Mouse (Mus musculus) stomach, embryonic 16.5 days (tissue): ENCODE results near the gene Gnat3. TPM values are rescaled to one million over a fixed set of nuclear protein-coding genes. Genes with fewer than 3 reads are reported as not detected.
"Not testable (repeated sequence)": the region's sequence is repeated elsewhere in the genome, so short reads cannot be mapped to it uniquely, and the experiment has no call there.

ENCODE experiments used
- ATAC-seq: fragments of 200-750 bp; cut with Nextera tagmentation; 2 replicates; pipeline ENCODE4 v1.8.0; 2017; ENCODE audit warnings: moderate number of reproducible peaks, moderate TSS enrichment; ENCODE audit not compliant: insufficient read depth, low FRiP score
- H3K27ac ChIP-seq: fragments of 300-500 bp; sonication (generic); 2 replicates; pipeline ENCODE4 v1.5.1; 2014; ENCODE audit warnings: low read length
- H3K27me3 ChIP-seq: fragments of 300-500 bp; sonication (generic); 2 replicates; pipeline ENCODE4 v1.6.1; 2014; ENCODE audit warnings: low read length, control low read depth, mixed read lengths; ENCODE audit not compliant: control insufficient read depth, insufficient read depth
- H3K36me3 ChIP-seq: fragments of 300-500 bp; sonication (generic); 2 replicates; pipeline ENCODE4 v1.6.1; 2014; ENCODE audit warnings: low read length; ENCODE audit not compliant: control insufficient read depth, insufficient read depth
- H3K4me1 ChIP-seq: fragments of 300-500 bp; sonication (generic); 2 replicates; pipeline ENCODE4 v1.6.1; 2014; ENCODE audit warnings: low read length, control low read depth, mixed read lengths; ENCODE audit not compliant: control insufficient read depth, insufficient read depth
- H3K4me2 ChIP-seq: fragments of 300-500 bp; sonication (generic); 2 replicates; pipeline ENCODE4 v1.6.1; 2014; ENCODE audit warnings: low read depth, low read length, mixed read lengths
- H3K4me3 ChIP-seq: fragments of 300-500 bp; sonication (generic); replicated peaks from 2 replicates; pipeline ENCODE4 v1.5.1; 2014; ENCODE audit warnings: mild to moderate bottlenecking, low read length
- H3K9ac ChIP-seq: fragments of 300-500 bp; sonication (generic); 2 replicates; pipeline ENCODE4 v1.6.1; 2014; ENCODE audit warnings: low read length
- H3K9me3 ChIP-seq: fragments of 300-500 bp; sonication (generic); replicated peaks from 2 replicates; pipeline ENCODE4 v1.6.1; 2016; ENCODE audit warnings: low read length, control low read depth; ENCODE audit not compliant: control insufficient read depth
- WGBS: fragments of 180-500 bp; shearing (Covaris S2); extraction: QIAGEN DNeasy Blood & Tissue Kit; methylation state at CpG from one replicate; pipeline ENCODE4 v1.1.7; 2014; 5-methylcytosine and 5-hydroxymethylcytosine counted together
- polyA plus RNA-seq: library from polyadenylated mRNA; unstranded; fragments of >200 nt; fragmentation: Nextera tagmentation; extraction: Ambion mirVana; gene quantifications from 2 replicates; pipeline ENCODE4 v1.2.1, GENCODE M21; 2015

Gnat3 gene
- not detected in 2 replicates for polyA plus RNA-seq

GRCm38 (mm10) chr5:17962249-17962648 lies at the start of gene Gnat3:
Gene Gnat3, plus strand, starts transcription at chr5:17962549.
- Histone ChIP-seq H3K27ac (no peak within 1 kb of the TSS), H3K36me3 (no peaks in the 10 kb centered on the region), H3K9me3 (no peaks in the 10 kb centered on the region), H3K4me1 (no peaks in the 10 kb centered on the region), H3K27me3 (no peaks in the 10 kb centered on the region), H3K4me2 (no peak within 1 kb of the TSS), H3K4me3 (no peak within 1 kb of the TSS), H3K9ac (no peak within 1 kb of the TSS)
- no peak for ATAC-seq
- WGBS: 77% methylated on average over 5 of the region's 5 CpGs

GRCm38 (mm10) chr5:17918966-17919365 lies 43.4 kb upstream of the Gnat3 start:
- H3K4me1 ChIP-seq: no peaks in the 10 kb centered on the region
- H3K27ac ChIP-seq: no peak overlapping the region
- ATAC-seq: no peak
- no peaks in the 10 kb centered on the region for H3K36me3 ChIP-seq
- no peak overlapping the region for H3K4me3 ChIP-seq
- WGBS: 70% methylated on average over 5 of the region's 5 CpGs
- no peaks in the 10 kb centered on the region for H3K27me3 ChIP-seq
- H3K9ac ChIP-seq: no peak overlapping the region
- H3K9me3 ChIP-seq: no peaks in the 10 kb centered on the region
- H3K4me2 ChIP-seq: no peak overlapping the region

GRCm38 (mm10) chr5:17923648-17924047 lies 38.7 kb upstream of the Gnat3 start:
- Histone ChIP-seq H3K4me3 (no peak overlapping the region), H3K9me3 (no peaks in the 10 kb centered on the region), H3K27ac (peak overlapping the region; percentile 29; the same call in 1 of the 2 replicates), H3K4me1 (peaks cover 6% of the 10 kb centered on the region; the same call in 1 of the 2 replicates), H3K27me3 (no peaks in the 10 kb centered on the region), H3K4me2 (no peak overlapping the region), H3K36me3 (no peaks in the 10 kb centered on the region), H3K9ac (no peak overlapping the region)
- ATAC-seq: no peak
- 74% methylated on average over 3 of the region's 3 CpGs for WGBS

GRCm38 (mm10) chr5:17924085-17924518 lies 38.2 kb upstream of the Gnat3 start:
- Histone ChIP-seq H3K4me3 (no peak overlapping the region), H3K9ac (no peak overlapping the region), H3K4me2 (no peak overlapping the region), H3K27ac (no peak overlapping the region), H3K27me3 (no peaks in the 10 kb centered on the region), H3K4me1 (peaks cover 6% of the 10 kb centered on the region; the same call in 1 of the 2 replicates), H3K9me3 (no peaks in the 10 kb centered on the region), H3K36me3 (no peaks in the 10 kb centered on the region)
- ATAC-seq: peak; percentile 56; the same call in 1 of the 2 replicates
- 29% methylated on average over 2 of the region's 2 CpGs for WGBS

GRCm38 (mm10) chr5:17928471-17928870 lies 33.9 kb upstream of the Gnat3 start:
- ATAC-seq: no peak
- H3K36me3 ChIP-seq: no peaks in the 10 kb centered on the region
- no peaks in the 10 kb centered on the region for H3K9me3 ChIP-seq
- H3K27me3 ChIP-seq: no peaks in the 10 kb centered on the region
- no peak overlapping the region for H3K4me3 ChIP-seq
- no peak overlapping the region for H3K4me2 ChIP-seq
- no peak overlapping the region for H3K9ac ChIP-seq
- H3K27ac ChIP-seq: no peak overlapping the region
- peaks cover 6% of the 10 kb centered on the region; the same call in 1 of the 2 replicates for H3K4me1 ChIP-seq
- 38% methylated on average over 4 of the region's 4 CpGs for WGBS

- no peaks in the 10 kb centered on the region for H3K36me3 ChIP-seq
- H3K4me1 ChIP-seq: peaks cover 6% of the 10 kb centered on the region; the same call in 1 of the 2 replicates
- H3K9me3 ChIP-seq: no peaks in the 10 kb centered on the region
- H3K27ac ChIP-seq: no peak overlapping the region
- H3K4me2 ChIP-seq: no peak overlapping the region
- 42% methylated on average over 7 of the region's 7 CpGs for WGBS
- no peaks in the 10 kb centered on the region for H3K27me3 ChIP-seq
- ATAC-seq: no peak
- no peak overlapping the region for H3K9ac ChIP-seq
- H3K4me3 ChIP-seq: no peak overlapping the region
Observed at GRCm38 (mm10) chr5:17929006-17929567, 33.3 kb upstream of the Gnat3 start.

GRCm38 (mm10) chr5:17931588-17931987 lies 30.8 kb upstream of the Gnat3 start:
- not testable (repeated sequence) for H3K27ac ChIP-seq, H3K4me1 ChIP-seq, H3K27me3 ChIP-seq, H3K9me3 ChIP-seq, H3K4me3 ChIP-seq, H3K36me3 ChIP-seq, H3K4me2 ChIP-seq, H3K9ac ChIP-seq, ATAC-seq
- 93% methylated on average over 2 of the region's 2 CpGs for WGBS

GRCm38 (mm10) chr5:17934501-17934900 lies 27.8 kb upstream of the Gnat3 start:
- H3K4me1 ChIP-seq: no peaks in the 10 kb centered on the region
- no peak overlapping the region for H3K4me3 ChIP-seq
- H3K4me2 ChIP-seq: no peak overlapping the region
- no peak overlapping the region for H3K27ac ChIP-seq
- H3K9me3 ChIP-seq: no peaks in the 10 kb centered on the region
- no peaks in the 10 kb centered on the region for H3K27me3 ChIP-seq
- no peaks in the 10 kb centered on the region for H3K36me3 ChIP-seq
- 65% methylated on average over 1 of the region's 1 CpGs for WGBS
- ATAC-seq: no peak
- no peak overlapping the region for H3K9ac ChIP-seq

GRCm38 (mm10) chr5:17938170-17938939 lies 24.0 kb upstream of the Gnat3 start:
- Histone ChIP-seq H3K4me1 (no peaks in the 10 kb centered on the region), H3K4me2 (no peak overlapping the region), H3K36me3 (no peaks in the 10 kb centered on the region), H3K4me3 (no peak overlapping the region), H3K27me3 (no peaks in the 10 kb centered on the region), H3K9ac (no peak overlapping the region), H3K9me3 (no peaks in the 10 kb centered on the region), H3K27ac (no peak overlapping the region)
- WGBS: 82% methylated on average over 1 of the region's 1 CpGs
- no peak for ATAC-seq
